Mouse (Mus musculus) neural tube, embryonic 15.5 days (tissue): ENCODE results near the gene Tcf7. TPM values are rescaled to one million over a fixed set of nuclear protein-coding genes. Genes with fewer than 3 reads are reported as not detected.

Experiments used
- ATAC-seq: fragments of 200-750 bp; cut with Nextera tagmentation; 2 replicates; pipeline ENCODE4 v1.8.0; 2017; ENCODE audit warnings: mild to moderate bottlenecking, moderate TSS enrichment, moderate library complexity; ENCODE audit not compliant: low FRiP score
- H3K27ac ChIP-seq: fragments of 300-500 bp; sonication (generic); replicated peaks from 2 replicates; pipeline ENCODE4 v1.5.1; 2015; ENCODE audit warnings: mild to moderate bottlenecking, inconsistent platforms
- H3K27me3 ChIP-seq: fragments of 300-500 bp; sonication (generic); replicated peaks from 2 replicates; pipeline ENCODE4 v1.6.1; 2015; ENCODE audit warnings: inconsistent platforms
- H3K36me3 ChIP-seq: fragments of 300-500 bp; sonication (generic); 2 replicates; pipeline ENCODE4 v1.6.1; 2015; ENCODE audit warnings: inconsistent platforms
- H3K4me1 ChIP-seq: fragments of 300-500 bp; sonication (generic); 2 replicates; pipeline ENCODE4 v1.6.1; 2015; ENCODE audit warnings: inconsistent platforms
- H3K4me2 ChIP-seq: fragments of 300-500 bp; sonication (generic); 2 replicates; pipeline ENCODE4 v1.6.1; 2015; ENCODE audit warnings: inconsistent platforms, mild to moderate bottlenecking, moderate library complexity
- H3K4me3 ChIP-seq: fragments of 300-500 bp; sonication (generic); replicated peaks from 2 replicates; pipeline ENCODE4 v1.5.1; 2015; ENCODE audit warnings: mild to moderate bottlenecking, inconsistent platforms
- H3K9ac ChIP-seq: fragments of 300-500 bp; sonication (generic); replicated peaks from 2 replicates; pipeline ENCODE4 v1.6.1; 2015; ENCODE audit warnings: mild to moderate bottlenecking, inconsistent platforms
- H3K9me3 ChIP-seq: fragments of 300-500 bp; sonication (generic); replicated peaks from 2 replicates; pipeline ENCODE4 v1.6.1; 2016; ENCODE audit warnings: inconsistent platforms
- WGBS: fragments of 180-500 bp; shearing (Covaris S2); methylation state at CpG from one replicate; pipeline ENCODE4 v1.1.7; 2015; ENCODE audit warnings: mixed read lengths; 5-methylcytosine and 5-hydroxymethylcytosine counted together
- polyA plus RNA-seq: library from polyadenylated mRNA; unstranded; fragments of >200 nt; fragmentation: Nextera tagmentation; extraction: Ambion mirVana; gene quantifications from 2 replicates; pipeline ENCODE4 v1.2.1, GENCODE M21; 2015

Gene Tcf7
- polyA plus RNA-seq, 1 experiment from 2014 or later, result 5.0 TPM

DNA sequence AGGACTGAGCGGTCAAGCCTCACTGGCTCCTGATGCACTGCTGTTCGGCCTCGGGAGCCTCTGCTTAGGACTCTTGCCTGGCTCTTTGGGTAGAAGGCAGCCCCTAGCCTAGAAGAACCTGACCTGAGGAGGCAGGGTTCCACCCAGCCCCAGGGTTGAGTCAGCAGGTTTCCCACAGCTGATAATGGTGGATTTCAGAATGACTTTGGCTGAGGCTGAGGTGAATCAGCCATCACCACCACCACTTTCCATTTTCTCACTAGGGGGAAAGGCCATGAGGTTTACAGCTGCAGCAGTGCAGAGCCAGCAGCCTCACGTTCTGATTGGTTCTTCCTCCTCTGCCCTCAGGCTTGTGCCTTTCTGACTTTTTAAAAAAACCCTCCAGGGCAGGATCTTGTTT, 21.9 kb downstream of the Tcf7 start:
- Histone ChIP-seq H3K4me2 (no peak overlapping the region), H3K27ac (no peak overlapping the region), H3K4me1 (peaks cover 6% of the 10 kb centered on the region; the same call in 1 of the 2 replicates), H3K4me3 (no peak overlapping the region), H3K27me3 (no peaks in the 10 kb centered on the region), H3K9ac (no peak overlapping the region), H3K36me3 (no peaks in the 10 kb centered on the region), H3K9me3 (no peaks in the 10 kb centered on the region)
- ATAC-seq, result no peak
- 84% methylated on average over 4 of the region's 4 CpGs for WGBS

DNA sequence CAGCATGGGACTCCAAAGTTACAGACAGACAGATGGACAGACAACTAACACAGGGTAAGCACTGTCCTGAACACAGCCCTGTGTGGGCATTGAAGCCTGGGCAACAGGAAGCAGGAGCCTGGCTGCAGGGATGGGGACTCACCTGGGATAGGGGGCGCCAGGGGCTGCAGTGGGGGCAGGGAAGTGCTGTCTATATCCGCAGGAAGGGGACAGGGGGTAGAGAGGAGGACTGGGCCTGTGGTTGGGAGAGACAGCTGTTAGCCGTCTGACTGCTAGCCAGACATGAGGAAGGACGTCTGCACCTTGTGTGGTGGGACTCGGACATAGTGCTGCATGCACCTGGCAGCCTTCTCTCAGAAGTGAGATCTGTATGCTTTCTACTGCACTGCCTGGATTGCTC, 24.1 kb downstream of the Tcf7 start:
- Histone ChIP-seq H3K4me1 (no peaks in the 10 kb centered on the region), H3K9me3 (no peaks in the 10 kb centered on the region), H3K27ac (no peak overlapping the region), H3K9ac (no peak overlapping the region), H3K4me2 (no peak overlapping the region), H3K36me3 (no peaks in the 10 kb centered on the region), H3K27me3 (no peaks in the 10 kb centered on the region), H3K4me3 (no peak overlapping the region)
- WGBS, result 89% methylated on average over 5 of the region's 5 CpGs
- no peak for ATAC-seq

DNA sequence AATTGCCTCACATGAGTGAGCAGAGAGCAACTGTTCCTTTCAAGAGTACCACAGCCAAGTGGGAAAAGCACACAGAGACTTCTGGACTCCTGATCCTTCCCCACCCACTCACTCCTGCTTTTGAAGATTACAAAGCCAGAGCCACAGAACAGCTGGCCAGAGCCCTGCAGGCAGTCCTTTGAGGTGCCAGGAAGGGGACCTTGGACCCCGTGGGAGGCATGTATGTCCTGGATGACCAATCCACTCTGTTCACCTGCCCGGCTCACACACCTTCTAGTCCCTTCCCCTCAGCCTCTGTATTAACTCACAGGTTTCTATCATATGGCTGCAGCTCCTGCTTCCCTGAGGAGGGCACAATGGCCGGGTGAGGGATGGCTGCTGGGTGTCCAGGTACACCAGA, 25.4 kb downstream of the Tcf7 start:
- ATAC-seq, result no peak
- Histone ChIP-seq H3K27ac (no peak overlapping the region), H3K4me1 (no peaks in the 10 kb centered on the region), H3K4me3 (no peak overlapping the region), H3K9me3 (no peaks in the 10 kb centered on the region), H3K4me2 (no peak overlapping the region), H3K27me3 (no peaks in the 10 kb centered on the region), H3K36me3 (no peaks in the 10 kb centered on the region), H3K9ac (no peak overlapping the region)
- WGBS, result 93% methylated on average over 3 of the region's 3 CpGs

DNA sequence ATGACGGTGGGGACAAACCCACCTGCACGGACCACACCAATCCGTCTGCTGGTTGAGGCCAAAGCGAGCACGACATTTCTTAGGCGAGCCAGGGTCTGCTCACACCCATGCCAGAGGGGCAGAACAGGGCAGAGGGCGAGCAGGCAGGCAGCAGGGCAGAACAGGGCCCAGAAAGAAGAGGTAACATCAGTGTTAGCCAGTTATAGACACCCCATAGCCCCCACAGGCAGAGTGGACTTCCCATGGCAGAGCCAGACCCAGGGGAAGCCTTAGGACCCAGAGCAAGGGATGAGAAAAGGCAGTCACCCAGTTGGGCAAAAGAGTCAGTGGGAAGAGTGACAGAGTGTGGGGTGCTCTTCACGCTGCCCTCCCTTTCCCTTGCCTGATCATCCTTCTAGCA, 27.7 kb downstream of the Tcf7 start:
- H3K36me3 ChIP-seq, result no peaks in the 10 kb centered on the region
- no peak overlapping the region for H3K4me3 ChIP-seq
- H3K4me1 ChIP-seq, result no peaks in the 10 kb centered on the region
- no peak overlapping the region for H3K4me2 ChIP-seq
- no peak overlapping the region for H3K9ac ChIP-seq
- ATAC-seq, result no peak
- no peaks in the 10 kb centered on the region for H3K9me3 ChIP-seq
- 93% methylated on average over 8 of the region's 8 CpGs for WGBS
- no peak overlapping the region for H3K27ac ChIP-seq
- H3K27me3 ChIP-seq, result no peaks in the 10 kb centered on the region

DNA sequence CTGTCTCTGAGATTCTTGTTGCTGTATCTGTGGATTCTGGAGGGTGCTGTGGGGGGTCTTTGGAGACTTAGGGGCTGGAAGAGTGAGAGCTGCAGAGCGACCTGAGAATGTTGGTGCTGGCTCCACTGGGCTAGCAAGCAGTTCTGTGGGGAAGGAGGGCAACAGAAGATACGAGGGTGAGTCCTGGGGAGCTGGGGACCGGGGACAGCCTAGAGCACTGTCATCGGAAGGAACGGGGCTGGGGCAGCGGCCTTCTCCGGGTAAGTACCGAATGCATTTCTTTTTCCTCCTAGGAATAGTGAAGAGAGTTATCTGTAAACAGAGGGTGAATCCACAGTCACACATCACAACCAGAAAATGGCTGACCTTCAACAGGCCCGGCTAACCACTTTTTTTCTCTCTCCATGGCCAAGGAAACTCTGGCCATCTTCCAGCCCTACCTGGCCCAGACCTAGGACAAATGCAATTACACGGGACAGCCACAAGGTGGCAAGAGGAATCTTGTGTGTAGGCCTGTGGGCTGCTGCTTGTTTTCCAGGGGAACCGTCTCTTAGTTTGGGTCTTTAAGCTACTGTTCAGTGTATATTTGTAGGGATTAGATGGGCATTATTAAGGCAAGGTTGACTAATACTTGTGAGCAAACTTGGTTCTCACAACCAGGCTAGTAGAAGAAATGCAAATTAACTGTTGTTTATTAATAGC, 29.0 kb downstream of the Tcf7 start:
- Histone ChIP-seq H3K4me1 (no peaks in the 10 kb centered on the region), H3K4me3 (no peak overlapping the region), H3K27me3 (no peaks in the 10 kb centered on the region), H3K36me3 (0 out of 2 replicates have a peak, but pooled peaks cover 6% of the 10 kb centered on the region), H3K4me2 (no peak overlapping the region), H3K9me3 (no peaks in the 10 kb centered on the region), H3K9ac (no peak overlapping the region), H3K27ac (no peak overlapping the region)
- 68% methylated on average over 11 of the region's 11 CpGs for WGBS
- ATAC-seq, result peak; percentile 83

DNA sequence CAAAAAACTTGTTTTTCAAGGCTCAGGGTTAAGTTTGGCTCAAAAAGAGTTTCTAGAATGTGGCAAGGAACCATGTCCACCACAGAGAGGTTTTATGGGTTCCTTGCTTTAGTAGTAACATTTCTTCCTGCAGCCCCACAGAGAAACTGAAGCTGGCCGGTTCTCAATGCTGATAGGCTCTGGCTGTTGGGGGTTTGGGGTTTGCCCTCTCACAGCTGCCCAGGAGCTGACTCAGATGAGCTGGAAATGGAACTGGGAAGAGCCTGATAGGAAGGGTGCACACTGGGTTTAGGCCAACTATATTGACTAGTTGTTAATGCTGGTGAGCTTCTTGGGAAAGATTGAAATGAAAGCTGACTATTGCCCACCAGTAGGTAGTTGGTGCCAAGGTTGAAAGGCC, 30.1 kb downstream of the Tcf7 start:
- Histone ChIP-seq H3K4me1 (no peaks in the 10 kb centered on the region), H3K36me3 (peaks cover 11% of the 10 kb centered on the region; the same call in 1 of the 2 replicates), H3K4me3 (no peak overlapping the region), H3K9me3 (no peaks in the 10 kb centered on the region), H3K9ac (no peak overlapping the region), H3K27ac (no peak overlapping the region), H3K4me2 (no peak overlapping the region), H3K27me3 (no peaks in the 10 kb centered on the region)
- WGBS, result 78% methylated on average over 1 of the region's 1 CpGs
- no peak for ATAC-seq

DNA sequence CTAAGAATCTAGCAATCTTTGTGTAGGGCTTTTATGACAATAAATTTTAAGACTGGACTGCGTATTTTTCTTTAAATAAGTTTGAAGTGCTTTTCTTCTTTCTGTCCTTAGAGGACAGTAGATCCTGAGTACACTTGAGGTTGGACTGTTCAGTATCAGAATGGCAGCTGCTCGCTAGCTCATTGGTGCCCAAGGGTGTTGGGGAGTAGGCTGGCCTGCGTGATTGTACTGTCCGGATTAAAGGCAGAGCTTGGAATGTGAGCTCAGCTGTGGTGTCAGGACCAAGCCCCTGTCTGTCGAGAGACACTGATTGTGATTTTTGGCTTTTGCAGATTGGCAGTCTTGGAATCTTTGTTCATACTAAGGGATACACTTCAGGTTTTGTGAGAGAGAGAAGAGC, 31.0 kb downstream of the Tcf7 start:
- 91% methylated on average over 5 of the region's 5 CpGs for WGBS
- H3K9me3 ChIP-seq, result no peaks in the 10 kb centered on the region

DNA sequence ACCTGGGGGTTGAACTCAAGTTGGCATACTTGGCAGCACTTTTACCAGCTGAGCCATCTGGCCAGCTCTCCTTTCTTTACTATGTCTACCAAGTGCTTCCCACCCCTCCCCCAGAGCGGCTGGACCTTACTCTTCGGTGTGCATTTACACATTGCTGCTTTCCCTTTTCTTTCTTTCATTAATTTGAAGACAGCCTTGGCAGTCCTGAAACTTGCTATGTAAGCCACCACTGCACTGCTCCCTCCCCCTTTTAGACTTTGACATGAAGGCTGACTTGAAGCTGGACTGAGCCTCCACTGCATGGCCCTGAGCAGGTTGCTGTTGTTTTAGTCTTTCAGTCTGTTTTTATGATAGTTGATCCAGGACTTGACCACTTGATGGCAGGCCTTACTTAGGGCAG, 33.4 kb downstream of the Tcf7 start:
- peaks cover 34% of the 10 kb centered on the region for H3K36me3 ChIP-seq
- no peak for ATAC-seq
- H3K9me3 ChIP-seq, result no peaks in the 10 kb centered on the region
- H3K9ac ChIP-seq, result no peak overlapping the region
- WGBS, result 86% methylated on average over 2 of the region's 2 CpGs
- no peak overlapping the region for H3K4me3 ChIP-seq
- H3K27ac ChIP-seq, result no peak overlapping the region
- no peak overlapping the region for H3K4me2 ChIP-seq
- H3K4me1 ChIP-seq, result no peaks in the 10 kb centered on the region
- H3K27me3 ChIP-seq, result no peaks in the 10 kb centered on the region

More for the DNA sequence above, 31.0 kb downstream of the Tcf7 start:
- Histone ChIP-seq H3K27me3 (no peaks in the 10 kb centered on the region), H3K4me2 (no peak overlapping the region), H3K36me3 (peaks cover 17% of the 10 kb centered on the region; the same call in 1 of the 2 replicates), H3K9ac (no peak overlapping the region), H3K27ac (no peak overlapping the region), H3K4me1 (no peaks in the 10 kb centered on the region), H3K4me3 (no peak overlapping the region)
- no peak for ATAC-seq

DNA sequence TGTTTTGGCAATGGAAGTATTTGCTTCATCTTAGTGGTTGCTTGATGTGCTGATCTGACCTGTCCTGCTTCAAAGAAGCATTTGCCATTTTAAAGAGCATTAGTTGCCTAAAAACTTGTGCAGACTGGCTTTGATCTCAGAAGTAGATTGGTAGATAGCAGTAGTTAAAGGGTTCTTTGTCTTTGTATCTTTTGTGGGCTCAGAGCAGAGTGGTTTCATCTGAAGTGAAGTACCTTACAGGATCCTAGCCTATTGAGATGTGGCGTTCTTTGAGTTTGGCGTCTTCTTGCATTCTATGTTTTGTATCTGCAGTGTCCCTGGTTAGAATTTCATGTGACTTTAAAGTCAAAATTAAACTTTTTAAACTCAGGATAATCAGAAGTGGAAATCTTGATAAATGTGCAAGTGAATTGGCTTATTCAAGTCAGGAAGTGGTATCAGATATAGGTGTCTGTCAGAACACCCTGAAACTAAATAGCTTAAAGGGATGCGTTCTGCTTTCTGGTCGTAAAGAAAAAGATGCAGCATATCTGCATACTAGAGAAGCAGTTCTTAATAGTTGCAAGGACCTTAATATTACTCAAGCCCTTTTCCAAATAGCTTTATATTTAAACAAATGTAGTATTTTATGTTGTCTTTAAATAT, 41.8 kb downstream of the Tcf7 start:
- Histone ChIP-seq H3K27ac (no peak overlapping the region), H3K9ac (no peak overlapping the region), H3K4me2 (no peak overlapping the region), H3K36me3 (peaks cover 42% of the 10 kb centered on the region), H3K9me3 (no peaks in the 10 kb centered on the region), H3K4me3 (no peak overlapping the region), H3K27me3 (no peaks in the 10 kb centered on the region), H3K4me1 (no peaks in the 10 kb centered on the region)
- 90% methylated on average over 4 of the region's 4 CpGs for WGBS
- ATAC-seq, result no peak

DNA sequence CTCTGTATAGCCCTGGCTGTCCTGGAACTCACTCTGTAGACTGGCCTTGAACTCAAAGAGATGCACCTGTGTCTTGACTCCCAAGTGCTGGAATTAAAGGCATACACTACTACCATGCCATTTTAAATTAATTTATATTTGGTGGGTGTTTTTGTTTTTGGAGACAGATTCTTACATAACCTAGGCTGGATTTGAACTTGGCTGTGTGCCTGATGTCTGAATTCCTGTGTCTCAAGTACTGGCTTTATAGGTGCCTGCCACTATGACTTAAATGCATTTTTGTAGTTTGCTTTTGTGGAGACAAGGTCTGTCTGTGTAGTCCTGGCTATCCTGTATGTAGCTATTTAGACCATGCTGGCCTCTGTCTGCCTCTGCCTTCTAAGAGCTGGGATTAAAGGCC, 48.3 kb downstream of the Tcf7 start:
- 0 out of 2 replicates have a peak overlapping the region, but pooled peaks have one; percentile 5 for H3K4me2 ChIP-seq
- no peaks in the 10 kb centered on the region for H3K9me3 ChIP-seq
- peaks cover 24% of the 10 kb centered on the region for H3K4me1 ChIP-seq
- no peak overlapping the region for H3K9ac ChIP-seq
- no peak overlapping the region for H3K27ac ChIP-seq
- ATAC-seq, result no peak
- H3K4me3 ChIP-seq, result no peak overlapping the region
- H3K27me3 ChIP-seq, result no peaks in the 10 kb centered on the region
- peaks cover 13% of the 10 kb centered on the region; the same call in 1 of the 2 replicates for H3K36me3 ChIP-seq

DNA sequence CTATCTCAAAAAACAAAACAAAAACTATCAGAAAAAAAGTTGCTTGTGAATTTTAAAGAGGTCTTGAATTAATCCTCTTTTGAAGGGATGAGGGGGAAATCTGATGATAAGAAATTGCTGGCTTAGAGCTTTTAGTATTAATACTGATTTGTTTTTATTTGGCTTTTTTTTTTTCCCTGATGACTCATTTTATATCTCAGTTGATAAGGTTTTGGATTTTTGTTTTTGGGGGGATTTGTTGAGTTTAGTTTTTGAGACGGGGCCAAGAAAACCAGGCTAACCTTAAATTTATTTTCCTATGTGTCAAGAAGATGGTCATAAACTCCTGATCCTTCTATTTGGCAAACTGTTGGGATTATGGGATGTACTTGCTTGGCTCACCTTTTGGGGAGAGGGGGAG, 48.9 kb downstream of the Tcf7 start:
- H3K4me1 ChIP-seq, result peaks cover 24% of the 10 kb centered on the region
- no peak for ATAC-seq
- no peaks in the 10 kb centered on the region for H3K27me3 ChIP-seq
- H3K4me2 ChIP-seq, result peak overlapping the region; percentile 62
- no peak overlapping the region for H3K4me3 ChIP-seq
- peaks cover 10% of the 10 kb centered on the region; the same call in 1 of the 2 replicates for H3K36me3 ChIP-seq
- no peaks in the 10 kb centered on the region for H3K9me3 ChIP-seq
- no peak overlapping the region for H3K27ac ChIP-seq
- 89% methylated on average over 1 of the region's 1 CpGs for WGBS
- H3K9ac ChIP-seq, result no peak overlapping the region

DNA sequence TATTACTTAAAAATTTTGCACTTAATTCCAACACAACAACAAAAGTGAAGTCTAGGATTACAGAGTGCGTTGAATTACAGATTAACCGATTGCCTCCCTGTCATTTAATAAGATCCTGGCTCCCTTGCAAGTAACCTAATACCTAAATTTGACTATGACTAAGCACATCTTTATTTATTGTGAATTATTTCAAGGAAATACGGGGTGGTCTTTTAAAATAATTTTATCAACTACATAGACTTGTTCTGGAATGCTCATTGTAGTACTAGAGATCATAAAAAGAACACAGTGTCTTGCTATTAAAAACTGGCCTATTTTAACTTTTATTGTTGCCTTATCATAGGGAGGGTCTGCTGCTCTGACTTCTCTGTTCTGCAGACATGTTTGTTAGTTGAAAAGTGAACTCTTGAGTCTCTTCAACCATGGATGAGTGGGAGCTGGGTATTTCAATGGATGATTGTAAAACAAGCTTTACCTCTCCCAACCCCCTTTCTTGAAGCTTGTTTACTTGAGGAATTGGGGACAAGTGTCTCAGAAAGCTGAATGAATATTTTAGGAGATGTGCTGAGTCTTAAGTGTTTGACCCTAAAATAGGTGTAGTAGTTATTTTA, 49.7 kb downstream of the Tcf7 start:
- Histone ChIP-seq H3K27me3 (no peaks in the 10 kb centered on the region), H3K9ac (peak overlapping the region; percentile 99; the same call in 1 of the 2 replicates), H3K4me3 (peak overlapping the region; percentile 100), H3K27ac (no peak overlapping the region), H3K4me2 (peak overlapping the region; percentile 62), H3K36me3 (peaks cover 5% of the 10 kb centered on the region; the same call in 1 of the 2 replicates), H3K9me3 (no peaks in the 10 kb centered on the region), H3K4me1 (peaks cover 24% of the 10 kb centered on the region)
- ATAC-seq, result no peak
- 42% methylated on average over 3 of the region's 3 CpGs for WGBS
